Mouse (Mus musculus) stomach, postnatal 0 days (tissue): Measurements from ENCODE around the gene Rps2.

Experiments used
- CTCF ChIP-seq: IDR thresholded peaks from 2 replicates; pipeline ENCODE4 v1.5.1; 2016; ENCODE audit warnings: antibody characterized with exemption, low read depth, mild to moderate bottlenecking, moderate library complexity
- EP300 ChIP-seq: optimal IDR thresholded peaks from 2 replicates; pipeline ENCODE3; 2016; ENCODE audit warnings: antibody characterized with exemption

DNA sequence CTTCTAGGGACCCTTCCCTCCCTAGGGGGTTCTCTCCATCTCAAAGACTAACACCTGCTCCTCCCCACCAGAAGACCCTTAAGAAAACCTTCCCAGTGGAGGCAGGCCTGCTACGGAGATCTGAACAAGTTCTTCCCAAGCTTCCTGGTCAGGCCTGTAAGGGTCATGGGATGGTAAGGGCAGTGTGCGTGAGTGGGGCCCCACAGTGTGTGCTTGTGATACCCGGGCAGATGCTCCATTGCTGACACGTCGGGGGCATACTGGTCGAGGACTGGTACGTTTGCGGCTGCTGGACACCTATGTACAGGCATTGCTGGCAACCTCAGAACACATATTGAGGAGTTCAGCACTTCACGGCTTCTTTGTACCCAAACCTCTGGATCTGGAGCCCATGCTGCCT, 19.2 kb upstream of the Rps2 start:
- no peak for TF ChIP-seq CTCF
- no peak for TF ChIP-seq EP300
